Comparison of ENCODE assay signal across 8 mouse cellular contexts in the genomic region with DNA sequence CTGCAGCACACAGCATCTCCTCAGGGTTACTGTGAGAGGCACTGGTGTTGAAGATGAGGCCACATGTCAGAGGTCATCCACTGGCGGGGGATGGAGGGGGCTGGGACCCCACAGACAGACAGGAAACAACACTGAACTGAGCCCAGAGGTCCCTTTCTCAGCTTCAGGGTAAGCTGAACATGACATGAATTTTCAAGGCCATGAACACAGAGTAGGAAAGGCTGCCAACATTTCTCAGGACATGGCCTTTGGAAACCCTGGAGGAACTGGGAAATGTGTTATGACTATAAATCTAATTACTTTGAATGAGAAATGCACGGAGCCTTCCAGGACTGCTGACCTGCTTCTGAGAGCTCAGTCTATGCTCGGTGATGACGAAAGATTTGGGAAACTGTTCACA.
DNase-seq lines count a peak whose midpoint lies in the region.
"Had no signal": no experiment of that assay in that cellular context is flagged by ENCODE, and none has a peak within 500 bp of the region (broad histone marks: within the 10 kb centered on the region; RNA-seq: fewer than 3 reads in every experiment).

No protein-coding gene starts in this region.

- intact Hi-C loops in left cerebral cortex, postnatal 10 days (cut with DNase I) = no loop called here
- intact Hi-C loops in left cerebral cortex, postnatal 4 days (cut with DNase I) = no loop called here

- DNase-seq in left cerebral cortex, postnatal 10 days (ENCODE audit: extremely low spot score in 1 of 2, low spot score in 2 of 2) = peak; percentile 22 to 30
- DNase-seq in left cerebral cortex, postnatal 4 days = no peak
- peak; percentile 46 to 57 for DNase-seq in adrenal gland, postnatal 36 days
- peak; percentile 31 for DNase-seq in kidney, adult 18-20 months
- DNase-seq in lung, postnatal 10 days = peak; percentile 46
- no peak for DNase-seq in thymus, postnatal 4 days
- no peak for DNase-seq in thymus, postnatal 10 days (ENCODE audit: low spot score in 2 of 2)
- DNase-seq: right cerebral cortex, postnatal 25 days had no signal

Comparison
In these comparisons a context has a peak if more than half of its experiments do, and no peak if none do; other contexts are left out.
1. DNase-seq: peak in left cerebral cortex, postnatal 10 days (2 of 2), adrenal gland, postnatal 36 days (2 of 2), kidney, adult 18-20 months (single experiment) and lung, postnatal 10 days (single experiment); none in left cerebral cortex, postnatal 4 days (single experiment), thymus, postnatal 4 days (single experiment) and thymus, postnatal 10 days (0 of 2).